Mouse (Mus musculus) leukemia stem cell, adult 10-12 weeks (primary cell): ENCODE measurements around the gene Hexa. TPM values are rescaled to one million over a fixed set of nuclear protein-coding genes. Genes with fewer than 3 reads are reported as not detected.

ENCODE experiments used
- polyA plus RNA-seq: library from polyadenylated mRNA; stranded (reverse); fragments of >175 nt; gene quantifications from 2 replicates; pipeline ENCODE4 v1.2.3, GENCODE M21; 2012; ENCODE audit warnings: low replicate concordance

Hexa gene
- 26.6 and 30.9 TPM in 2 replicates for polyA plus RNA-seq

GRCm38 (mm10) chr9:59539441-59540137, at the start of gene Hexa, which contains the start of gene Tmem202:
Hexa (plus strand) TSS chr9:59539540.
Tmem202 (minus strand) TSS chr9:59539847.

DNA sequence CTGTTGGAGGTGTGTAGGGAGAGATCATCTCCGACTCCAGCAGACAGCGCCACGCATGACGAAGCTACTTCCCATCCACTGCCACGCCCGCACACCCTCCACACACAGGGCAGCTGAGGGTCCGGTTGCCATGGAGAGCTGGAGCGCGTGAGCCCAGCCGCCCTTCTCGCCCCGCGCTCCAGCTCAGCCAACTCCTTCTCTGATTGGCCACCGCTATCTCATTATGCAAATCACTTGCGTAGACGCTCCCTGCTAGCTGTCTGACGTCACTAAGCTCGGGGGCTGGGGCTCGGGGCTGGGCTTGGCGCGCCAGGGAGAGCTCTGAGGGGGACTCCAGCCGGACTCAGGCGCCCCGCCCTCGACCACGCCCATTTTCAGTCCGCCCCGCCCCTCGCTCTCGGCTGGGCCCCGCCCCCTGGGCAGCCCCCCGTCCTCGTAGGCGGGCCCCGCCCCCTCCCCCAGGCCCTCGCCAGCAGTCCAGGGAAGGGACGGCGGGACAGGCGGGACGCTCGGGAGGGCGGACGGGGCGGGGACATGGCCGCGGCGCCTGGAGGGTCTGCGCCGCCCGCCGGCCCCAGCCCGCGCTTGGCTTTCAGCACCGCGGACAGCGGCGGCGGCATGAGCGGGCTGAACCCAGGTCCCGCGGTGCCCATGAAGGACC, 38.6 kb downstream of the Hexa start, which contains the start of gene Celf6:
Gene Celf6, plus strand, starts transcription at position 74 of the 661 bp plus-strand sequence.

Other genes starting within 250 kb of the Hexa start
- gene Adpgk, start 248.0 kb upstream of the Hexa start, polyA plus RNA-seq = 6.3 and 11.6 TPM in 2 replicates
- 0.14 and 0.28 TPM in 2 replicates for gene Bbs4, start 186.0 kb upstream of the Hexa start, polyA plus RNA-seq
- 24.5 and 46.6 TPM in 2 replicates for gene Arih1, start 52.9 kb upstream of the Hexa start, polyA plus RNA-seq
- gene Tmem202, start 307 bp downstream of the Hexa start, polyA plus RNA-seq = 0.64 TPM in 1 of 2 replicates, not detected in the other
- 0.12 TPM in 1 of 2 replicates, not detected in the other for gene Celf6, start 38.4 kb downstream of the Hexa start, polyA plus RNA-seq
- gene Parp6, start 77.7 kb downstream of the Hexa start, polyA plus RNA-seq = 9.5 and 12.6 TPM in 2 replicates
- gene Pkm, start 116.8 kb downstream of the Hexa start, polyA plus RNA-seq = 65.5 and 110 TPM in 2 replicates
- gene Gramd2, start 140.6 kb downstream of the Hexa start, polyA plus RNA-seq = 0.16 TPM in 1 of 2 replicates, not detected in the other
- 0.36 TPM in 1 of 2 replicates, not detected in the other for gene Senp8, start 211.2 kb downstream of the Hexa start, polyA plus RNA-seq
- 2.0 and 2.1 TPM in 2 replicates for gene Myo9a, start 211.4 kb downstream of the Hexa start, polyA plus RNA-seq